Mouse (Mus musculus) thymus, adult 2 months (tissue): ENCODE measurements around the gene Slc6a17.

Experiments
- CTCF ChIP-seq: fragments of 200-500 bp; IDR thresholded peaks from 2 replicates; pipeline ENCODE4 v1.5.1; 2012; ENCODE audit warnings: mild to moderate bottlenecking, control low read depth, low read length, moderate library complexity, borderline replicate concordance; ENCODE audit not compliant: control insufficient read depth, poor library complexity, insufficient read depth; ENCODE audit errors: extremely low read depth
- POLR2A ChIP-seq: fragments of 200-500 bp; IDR thresholded peaks from 2 replicates; pipeline ENCODE4 v1.6.1; 2012; ENCODE audit warnings: mild to moderate bottlenecking, low read length, control low read depth, moderate library complexity; ENCODE audit not compliant: control insufficient read depth, poor library complexity, insufficient read depth; ENCODE audit errors: extremely low read depth

DNA sequence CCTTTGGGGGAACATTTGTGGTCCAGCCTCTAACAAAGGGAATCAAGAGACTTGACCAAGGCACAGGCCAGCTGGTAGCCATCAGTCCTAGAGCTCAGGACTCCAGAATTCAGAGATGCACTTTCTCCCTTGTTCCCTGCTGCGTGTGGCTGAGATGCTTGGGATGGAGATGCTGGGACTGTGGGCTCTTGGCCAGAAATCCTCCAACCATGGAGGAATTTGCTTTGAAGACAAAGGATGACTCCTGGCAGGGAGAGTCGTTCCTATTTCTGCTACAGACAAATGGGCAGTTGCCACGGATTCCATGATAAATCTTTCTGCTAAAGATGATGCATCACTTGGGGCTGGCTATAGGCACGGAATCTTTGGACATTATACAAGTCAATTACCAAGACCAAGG, 15.7 kb upstream of the Slc6a17 start:
- TF ChIP-seq CTCF = no peak
- TF ChIP-seq POLR2A = no peak
